Mouse (Mus musculus) embryonic facial prominence, embryonic 13.5 days (tissue): Measurements from ENCODE around the gene Ager. TPM values are rescaled to one million over a fixed set of nuclear protein-coding genes. Genes with fewer than 3 reads are reported as not detected.

Source experiments
- ATAC-seq: fragments of 200-750 bp; cut with Nextera tagmentation; 2 replicates; pipeline ENCODE4 v1.8.0; 2017; ENCODE audit warnings: low read depth; ENCODE audit not compliant: insufficient number of reproducible peaks, insufficient read depth, low FRiP score, low TSS enrichment
- H3K27ac ChIP-seq: fragments of 300-500 bp; sonication (generic); 2 replicates; pipeline ENCODE4 v1.5.1; 2015; ENCODE audit warnings: moderate library complexity, mild to moderate bottlenecking, inconsistent platforms
- H3K27me3 ChIP-seq: fragments of 300-500 bp; sonication (generic); 2 replicates; pipeline ENCODE4 v1.6.1; 2015; ENCODE audit warnings: mild to moderate bottlenecking, inconsistent platforms
- H3K36me3 ChIP-seq: fragments of 300-500 bp; sonication (generic); 2 replicates; pipeline ENCODE4 v1.6.1; 2015; ENCODE audit warnings: mild to moderate bottlenecking, inconsistent platforms
- H3K4me1 ChIP-seq: fragments of 300-500 bp; sonication (generic); 2 replicates; pipeline ENCODE4 v1.6.1; 2015; ENCODE audit warnings: inconsistent platforms
- H3K4me2 ChIP-seq: fragments of 300-500 bp; sonication (generic); 2 replicates; pipeline ENCODE4 v1.6.1; 2015; ENCODE audit warnings: moderate library complexity, mild to moderate bottlenecking, inconsistent platforms
- H3K4me3 ChIP-seq: fragments of 300-500 bp; sonication (generic); 2 replicates; pipeline ENCODE4 v1.5.1; 2015; ENCODE audit warnings: mild to moderate bottlenecking, inconsistent platforms
- H3K9ac ChIP-seq: fragments of 300-500 bp; sonication (generic); 2 replicates; pipeline ENCODE4 v1.6.1; 2015; ENCODE audit warnings: mild to moderate bottlenecking, inconsistent platforms
- H3K9me3 ChIP-seq: fragments of 300-500 bp; sonication (generic); 2 replicates; pipeline ENCODE4 v1.6.1; 2016; ENCODE audit warnings: inconsistent platforms
- WGBS: fragments of 180-500 bp; shearing (Covaris S2); methylation state at CpG from one replicate; pipeline ENCODE4 v1.1.7; 2015; ENCODE audit warnings: mixed read lengths; 5-methylcytosine and 5-hydroxymethylcytosine counted together
- polyA plus RNA-seq: library from polyadenylated mRNA; unstranded; fragments of >200 nt; fragmentation: Nextera tagmentation; extraction: Ambion mirVana; gene quantifications from 2 replicates; pipeline ENCODE4 v1.2.1, GENCODE M21; 2015

Gene Ager
- polyA plus RNA-seq, 1 experiment from 2014 or later, result 3.6 TPM

GRCm38 (mm10) chr17:34626773-34627092 lies 29.1 kb downstream of the Ager start:
- no peak for ATAC-seq
- WGBS, result 1% methylated on average over 18 of the region's 18 CpGs
- Histone ChIP-seq H3K4me2 (peak overlapping the region; percentile 91), H3K27ac (peak overlapping the region; percentile 97), H3K9me3 (no peaks in the 10 kb centered on the region), H3K4me3 (peak overlapping the region; percentile 82), H3K36me3 (peaks cover 30% of the 10 kb centered on the region), H3K9ac (peak overlapping the region; percentile 83), H3K27me3 (peaks cover 25% of the 10 kb centered on the region), H3K4me1 (peaks cover 52% of the 10 kb centered on the region)

GRCm38 (mm10) chr17:34627093-34627942 lies 29.7 kb downstream of the Ager start:
- Histone ChIP-seq H3K36me3 (peaks cover 24% of the 10 kb centered on the region), H3K27me3 (peaks cover 31% of the 10 kb centered on the region), H3K4me3 (peak overlapping the region; percentile 82), H3K9me3 (no peaks in the 10 kb centered on the region), H3K9ac (peak overlapping the region; percentile 83), H3K27ac (peak overlapping the region; percentile 97), H3K4me2 (peak overlapping the region; percentile 91), H3K4me1 (peaks cover 58% of the 10 kb centered on the region)
- under 1% methylated on average over 40 of the region's 45 CpGs for WGBS
- ATAC-seq, result peak; percentile 67; the same call in 1 of the 2 replicates

DNA sequence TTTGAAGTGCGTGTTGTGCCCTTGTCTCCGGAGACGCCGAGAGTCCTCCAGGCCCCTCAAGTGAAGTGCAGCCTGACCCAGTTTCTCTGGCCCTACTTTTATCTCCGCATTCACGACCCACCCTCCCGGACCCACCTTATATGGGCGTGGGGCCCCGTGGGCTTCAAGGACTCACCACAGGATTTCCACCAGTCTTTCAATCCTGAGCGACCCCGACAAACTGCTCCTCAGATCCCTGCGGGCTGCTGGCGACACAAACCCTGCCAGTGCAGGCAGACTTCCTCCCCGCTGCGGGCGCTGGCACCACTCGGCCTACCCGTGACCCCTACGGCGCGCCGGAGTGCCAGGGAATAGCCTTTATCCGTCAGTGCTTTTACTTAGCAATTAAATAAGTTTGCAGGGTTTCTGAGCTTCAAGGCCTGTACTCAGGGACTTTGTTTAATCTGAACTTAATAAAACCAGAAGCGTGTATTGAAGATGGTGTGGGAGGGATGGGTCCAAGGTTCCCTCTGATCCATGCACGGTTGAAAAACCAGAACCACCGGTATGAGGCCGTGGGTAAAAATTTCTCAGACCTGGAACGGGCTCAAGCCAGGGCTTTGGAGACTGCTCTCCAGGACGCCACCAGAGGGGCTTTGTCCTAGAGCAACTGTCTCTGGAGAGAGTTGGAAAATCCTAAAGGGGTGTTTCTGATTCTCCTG lies 30.4 kb downstream of the Ager start, which contains the start of gene Ppt2:
Ppt2 (minus strand) TSS at position 568 of the 701 bp plus-strand sequence.
- peaks cover 61% of the 10 kb centered on the region for H3K4me1 ChIP-seq
- peaks cover 17% of the 10 kb centered on the region for H3K36me3 ChIP-seq
- peaks cover 38% of the 10 kb centered on the region for H3K27me3 ChIP-seq
- 2% methylated on average over 29 of the region's 29 CpGs for WGBS
- H3K27ac ChIP-seq, result peak within 1 kb of the TSS; percentile 97
- H3K9me3 ChIP-seq, result no peaks in the 10 kb centered on the region
- peak within 1 kb of the TSS; percentile 82 for H3K4me3 ChIP-seq
- H3K9ac ChIP-seq, result peak within 1 kb of the TSS; percentile 83
- peak within 1 kb of the TSS; percentile 91 for H3K4me2 ChIP-seq
- no peak for ATAC-seq

DNA sequence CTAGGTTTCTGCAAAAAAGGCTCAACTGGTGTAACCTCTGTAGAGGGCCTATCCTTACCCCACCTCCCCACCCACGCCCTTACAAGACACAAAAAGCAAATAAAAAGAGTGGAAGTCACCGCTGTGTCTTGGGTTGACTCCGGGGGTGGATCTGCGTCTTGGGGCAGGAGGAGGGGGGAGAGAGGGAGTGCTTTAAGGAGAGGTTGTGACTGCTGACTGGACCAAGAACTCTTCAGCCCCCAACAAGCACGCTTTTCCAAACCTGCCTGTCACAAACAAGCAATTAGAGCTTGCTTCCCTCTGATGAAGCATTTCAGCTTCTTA lies 30.9 kb downstream of the Ager start:
- peak overlapping the region; percentile 82 for H3K4me3 ChIP-seq
- peaks cover 13% of the 10 kb centered on the region for H3K36me3 ChIP-seq
- peak overlapping the region; percentile 91 for H3K4me2 ChIP-seq
- no peaks in the 10 kb centered on the region for H3K9me3 ChIP-seq
- 24% methylated on average over 5 of the region's 5 CpGs for WGBS
- ATAC-seq, result no peak
- peaks cover 43% of the 10 kb centered on the region for H3K27me3 ChIP-seq
- H3K9ac ChIP-seq, result peak overlapping the region; percentile 83
- H3K4me1 ChIP-seq, result peaks cover 61% of the 10 kb centered on the region
- peak overlapping the region; percentile 97 for H3K27ac ChIP-seq

- Histone ChIP-seq H3K4me1 (peaks cover 61% of the 10 kb centered on the region), H3K27ac (peak within 1 kb of the TSS; percentile 97), H3K9me3 (no peaks in the 10 kb centered on the region), H3K4me2 (peak within 1 kb of the TSS; percentile 91), H3K27me3 (peaks cover 47% of the 10 kb centered on the region), H3K9ac (peak within 1 kb of the TSS; percentile 83), H3K4me3 (peak within 1 kb of the TSS; percentile 82), H3K36me3 (peaks cover 6% of the 10 kb centered on the region; the same call in 1 of the 2 replicates)
- 2% methylated on average over 16 of the region's 16 CpGs for WGBS
- no peak for ATAC-seq
Observed at GRCm38 (mm10) chr17:34629221-34629751, 31.6 kb downstream of the Ager start, which contains the start of gene Prrt1. Gene Prrt1 (plus strand): TSS chr17:34629533.

DNA sequence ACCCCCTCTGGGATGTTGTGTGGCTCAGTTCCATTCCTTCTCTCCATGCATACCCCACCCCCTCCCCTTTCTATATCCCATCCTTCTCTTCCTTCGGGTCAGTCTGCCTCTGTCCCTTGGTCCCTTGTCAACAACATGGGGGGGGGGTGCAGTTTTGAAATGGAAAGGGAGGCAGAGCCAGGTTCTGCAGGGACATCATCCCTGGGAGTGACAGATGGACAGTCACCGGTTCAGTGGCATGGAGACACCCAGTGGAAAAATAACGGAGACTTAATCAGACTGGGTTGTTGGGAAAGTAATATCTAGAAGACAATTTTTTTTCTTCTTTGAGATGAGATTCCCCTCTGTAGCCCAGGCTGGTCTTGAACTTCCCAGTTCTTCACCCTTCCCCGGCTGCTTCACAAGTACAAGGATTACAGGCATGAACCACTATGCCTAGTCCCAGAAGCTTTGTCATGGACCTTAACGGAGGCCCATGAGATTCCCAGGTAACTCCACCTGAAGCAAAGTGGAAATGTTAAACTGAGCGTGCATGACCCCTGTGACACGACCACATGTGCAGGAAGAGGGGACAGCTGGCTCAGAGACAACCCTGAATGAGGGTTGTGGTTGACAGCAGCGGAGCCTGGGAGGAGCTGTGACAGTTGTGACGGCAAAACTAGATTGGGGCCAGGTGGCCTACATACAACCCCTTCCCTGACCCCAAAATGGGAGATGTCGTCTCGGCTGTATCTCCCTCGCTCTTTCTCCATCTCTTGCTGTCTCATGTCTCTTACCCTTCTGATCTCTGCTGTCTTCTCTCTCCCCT lies 32.3 kb downstream of the Ager start:
- Histone ChIP-seq H3K36me3 (peaks cover 5% of the 10 kb centered on the region; the same call in 1 of the 2 replicates), H3K4me1 (peaks cover 61% of the 10 kb centered on the region), H3K9ac (peak overlapping the region; percentile 83; the same call in 1 of the 2 replicates), H3K4me2 (peak overlapping the region; percentile 91), H3K27ac (no peak overlapping the region), H3K27me3 (peaks cover 47% of the 10 kb centered on the region), H3K9me3 (no peaks in the 10 kb centered on the region), H3K4me3 (peak overlapping the region; percentile 82)
- WGBS, result 12% methylated on average over 12 of the region's 12 CpGs
- no peak for ATAC-seq

- Histone ChIP-seq H3K27ac (no peak overlapping the region), H3K9me3 (no peaks in the 10 kb centered on the region), H3K36me3 (no peaks in the 10 kb centered on the region), H3K9ac (0 out of 2 replicates have a peak overlapping the region, but pooled peaks have one; percentile 27), H3K27me3 (peaks cover 49% of the 10 kb centered on the region), H3K4me1 (peaks cover 60% of the 10 kb centered on the region), H3K4me3 (peak overlapping the region; percentile 46), H3K4me2 (peak overlapping the region; percentile 91)
- 2% methylated on average over 48 of the region's 48 CpGs for WGBS
- no peak for ATAC-seq
Observed at GRCm38 (mm10) chr17:34630761-34631301, 33.2 kb downstream of the Ager start.

DNA sequence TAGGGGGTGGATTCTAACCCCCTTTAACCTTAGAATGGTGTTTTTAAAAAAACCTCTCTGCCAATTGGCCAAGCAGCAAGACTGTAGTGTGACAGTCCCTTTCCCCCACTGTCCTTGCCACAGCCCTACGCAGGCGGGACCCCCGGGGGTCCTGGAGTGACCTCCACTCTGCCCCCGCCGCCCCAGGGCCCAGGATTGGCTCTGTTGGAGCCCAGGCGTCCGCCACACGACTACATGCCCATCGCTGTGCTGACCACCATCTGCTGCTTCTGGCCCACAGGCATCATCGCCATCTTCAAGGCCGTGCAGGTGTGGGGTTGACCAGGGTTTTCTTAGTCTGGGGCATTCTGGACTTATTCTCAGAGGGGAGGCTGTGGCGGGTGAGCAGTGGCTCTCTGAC lies 34.0 kb downstream of the Ager start:
- WGBS, result 6% methylated on average over 12 of the region's 12 CpGs
- ATAC-seq, result no peak
- no peaks in the 10 kb centered on the region for H3K9me3 ChIP-seq
- H3K27ac ChIP-seq, result no peak overlapping the region
- H3K9ac ChIP-seq, result peak overlapping the region; percentile 67
- peaks cover 49% of the 10 kb centered on the region for H3K27me3 ChIP-seq
- H3K4me1 ChIP-seq, result peaks cover 52% of the 10 kb centered on the region
- H3K4me3 ChIP-seq, result peak overlapping the region; percentile 46
- H3K4me2 ChIP-seq, result peak overlapping the region; percentile 91
- H3K36me3 ChIP-seq, result no peaks in the 10 kb centered on the region

DNA sequence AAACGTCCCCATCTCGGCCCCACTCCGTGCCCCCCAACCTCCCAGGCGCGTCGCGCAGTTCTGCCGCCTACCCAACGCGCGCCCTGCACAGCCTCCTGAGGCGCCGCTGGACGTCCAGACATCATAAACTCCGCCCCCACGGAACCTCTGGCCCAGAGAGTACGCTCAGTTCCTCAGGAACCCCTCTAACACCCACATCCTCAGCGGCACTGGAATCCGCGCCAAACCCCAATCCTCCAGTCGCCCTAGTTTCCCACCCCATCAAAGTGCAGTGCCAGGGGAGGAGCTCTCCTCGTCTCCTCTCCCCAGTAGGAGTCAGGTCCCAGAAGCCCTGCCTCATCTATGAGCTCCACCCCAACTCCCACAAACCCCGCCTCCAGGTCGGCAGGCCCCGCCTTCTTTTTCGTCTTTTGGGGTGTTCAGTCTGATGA lies 34.6 kb downstream of the Ager start:
- 1% methylated on average over 26 of the region's 26 CpGs for WGBS
- H3K27ac ChIP-seq, result 0 out of 2 replicates have a peak overlapping the region, but pooled peaks have one; percentile 22
- ATAC-seq, result peak; percentile 52
- peak overlapping the region; percentile 46 for H3K4me3 ChIP-seq
- H3K9me3 ChIP-seq, result no peaks in the 10 kb centered on the region
- H3K36me3 ChIP-seq, result no peaks in the 10 kb centered on the region
- peaks cover 49% of the 10 kb centered on the region for H3K27me3 ChIP-seq
- peaks cover 51% of the 10 kb centered on the region for H3K4me1 ChIP-seq
- H3K9ac ChIP-seq, result peak overlapping the region; percentile 67
- peak overlapping the region; percentile 91 for H3K4me2 ChIP-seq

DNA sequence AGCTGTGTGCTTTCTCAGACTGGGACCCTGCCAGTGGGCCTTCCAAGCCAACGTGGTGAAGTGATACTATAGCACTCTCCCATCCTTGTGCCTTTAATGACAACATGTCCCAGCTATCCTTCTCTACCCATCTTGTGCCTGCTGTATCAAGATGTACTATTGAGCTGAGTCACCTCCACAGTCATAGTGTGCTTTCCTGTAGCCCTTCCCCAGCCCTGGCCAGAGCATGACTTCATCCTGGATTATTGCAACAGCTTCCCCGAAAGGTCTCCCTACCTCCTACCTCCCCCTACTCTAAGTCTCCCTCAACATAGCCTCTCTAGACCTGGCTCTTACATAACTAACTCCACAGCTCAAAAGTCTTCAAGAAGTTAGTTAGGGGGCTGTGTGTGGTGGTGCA lies 38.0 kb downstream of the Ager start:
- Histone ChIP-seq H3K4me2 (no peak overlapping the region), H3K4me1 (peaks cover 23% of the 10 kb centered on the region), H3K36me3 (no peaks in the 10 kb centered on the region), H3K9ac (no peak overlapping the region), H3K27ac (no peak overlapping the region), H3K9me3 (no peaks in the 10 kb centered on the region), H3K4me3 (no peak overlapping the region), H3K27me3 (peaks cover 35% of the 10 kb centered on the region)
- WGBS, result 68% methylated on average over 2 of the region's 2 CpGs
- no peak for ATAC-seq
